Mouse (Mus musculus): ENCODE data around the gene 4921524J17Rik. TPM values are rescaled to one million over a fixed set of nuclear protein-coding genes. Genes with fewer than 3 reads are reported as not detected.

4921524J17Rik gene
- total and polyA plus RNA-seq, 3 experiments: 14.6 to 21.9 TPM; not detected in 1

DNA sequence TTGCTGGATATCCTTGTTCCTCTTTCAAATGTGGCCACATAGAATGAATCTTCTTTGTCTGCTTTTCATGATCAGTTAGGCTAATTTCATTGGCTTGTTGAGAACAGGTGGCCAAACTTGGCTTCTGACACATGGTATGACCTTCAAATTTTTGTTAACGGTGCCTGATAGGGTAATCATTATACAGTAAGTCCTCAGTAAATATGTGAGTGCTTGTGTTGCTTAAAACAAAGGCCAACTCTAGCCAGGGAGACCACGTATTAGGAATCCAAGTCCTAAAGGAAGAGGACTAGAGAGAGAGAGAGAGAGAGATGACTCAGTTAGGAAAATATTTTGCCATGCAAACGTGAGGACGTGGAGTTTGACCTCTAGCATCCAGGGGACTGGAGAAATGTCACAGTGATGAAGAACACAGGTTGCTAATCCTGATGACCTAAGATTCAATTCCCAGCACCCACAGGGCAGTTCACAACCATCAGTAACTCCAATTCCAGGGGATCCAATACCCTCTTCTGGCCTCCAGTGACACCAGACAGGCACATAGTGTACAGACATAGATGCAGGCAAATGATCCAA is 44.4 kb upstream of the 4921524J17Rik start:
- DNase-seq (ENCODE audit: low read depth, low spot score): no peak
- H3K79me2 ChIP-seq (ENCODE audit: control insufficient read depth, insufficient read depth, low read length, poor library complexity): no peaks in the 10 kb centered on the region
- H3K4me3 ChIP-seq (ENCODE audit: control insufficient read depth in 1 of 2, insufficient read depth in 1 of 2, low read depth in 2 of 2, low read length in 2 of 2): no peak overlapping the region
- no peaks in the 10 kb centered on the region for H3K27me3 ChIP-seq (ENCODE audit: control insufficient read depth in 1 of 2, insufficient read depth in 2 of 2, low read length in 2 of 2)
- TF ChIP-seq MAZ (IDR thresholded peaks at IDR 0.05; ENCODE audit: low read depth, low read length) (no peak), KAT2A (conservative IDR thresholded peaks at IDR 0.05; ENCODE audit: low read depth, low read length) (no peak), MAFK (IDR thresholded peaks at IDR 0.05; ENCODE audit: borderline replicate concordance, low read depth, low read length) (no peak), ETS1 (IDR thresholded peaks at IDR 0.05; ENCODE audit: low read depth, low read length) (no peak), GABPA (IDR thresholded peaks at IDR 0.05; ENCODE audit: low read depth, low read length) (no peak), ZKSCAN1 (IDR thresholded peaks at IDR 0.05; ENCODE audit: low read depth, low read length) (no peak), RCOR1 (IDR thresholded peaks at IDR 0.05; ENCODE audit: low read depth, low read length) (no peak), EP300 (IDR thresholded peaks at IDR 0.05; ENCODE audit: low read depth in 1 of 2, low read length in 2 of 2) (no peak), CHD2 (IDR thresholded peaks at IDR 0.05; ENCODE audit: low read length) (no peak), MAX (IDR thresholded peaks at IDR 0.05; ENCODE audit: low read length) (no peak), USF2 (IDR thresholded peaks at IDR 0.05; ENCODE audit: borderline replicate concordance in 1 of 2, insufficient read depth in 1 of 2, low read depth in 1 of 2, low read length in 2 of 2) (no peak), POLR2A (IDR thresholded peaks at IDR 0.05; ENCODE audit: control insufficient read depth in 1 of 2, insufficient read depth in 1 of 2, low read depth in 1 of 2, low read length in 2 of 2, poor library complexity in 1 of 2) (no peak), MYC (IDR thresholded peaks at IDR 0.05; ENCODE audit: low read depth, low read length) (no peak), TAL1 (IDR thresholded peaks at IDR 0.05; ENCODE audit: low read length) (no peak)
- H3K9me3 ChIP-seq (replicated peaks; ENCODE audit: insufficient read depth, low read length): no peaks in the 10 kb centered on the region
- H3K27ac ChIP-seq (ENCODE audit: control insufficient read depth, low read depth, low read length): no peak overlapping the region
- H3K9ac ChIP-seq (ENCODE audit: control insufficient read depth, low read depth, low read length, poor library complexity, severe bottlenecking): no peak overlapping the region
- H3K4me1 ChIP-seq (ENCODE audit: control insufficient read depth in 1 of 2, insufficient read depth in 2 of 2, low read length in 2 of 2): peaks cover 0 to 2% of the 10 kb centered on the region in 2 experiments; a peak in 2 of 4 replicates
- H3K36me3 ChIP-seq (ENCODE audit: control insufficient read depth in 1 of 2, insufficient read depth in 2 of 2, low read length in 2 of 2): peaks cover 0 to 4% of the 10 kb centered on the region in 2 experiments; a peak in 2 of 4 replicates

DNA sequence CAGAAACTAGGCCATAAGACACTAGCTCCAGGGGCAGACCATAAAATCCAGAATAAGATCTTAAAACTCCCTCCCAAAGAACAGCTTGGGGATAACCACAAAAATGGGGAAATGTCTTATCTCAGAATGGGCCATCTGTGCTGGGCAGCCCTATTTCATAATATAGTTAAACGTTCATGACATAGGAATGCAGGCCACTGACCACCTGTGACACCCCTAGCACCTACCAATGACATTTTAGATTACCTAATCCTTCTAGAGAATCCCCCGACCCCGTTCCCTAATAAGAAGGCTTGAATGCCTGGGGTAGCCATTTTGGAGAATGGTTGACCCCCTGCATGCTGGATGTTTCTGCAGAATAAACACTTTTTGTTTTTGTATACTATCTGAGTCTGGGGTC is 42.3 kb upstream of the 4921524J17Rik start:
- TF ChIP-seq TCF12 (IDR thresholded peaks at IDR 0.05; ENCODE audit: low read depth, low read length) (peak; percentile 19; the same call in 1 of the 2 replicates), TAL1 (IDR thresholded peaks at IDR 0.05; ENCODE audit: low read length) (no peak), ZNF384 (IDR thresholded peaks at IDR 0.05; ENCODE audit: low read depth, low read length) (0 out of 2 replicates have a peak, but pooled peaks have one; percentile 37), POLR2AphosphoS2 (IDR thresholded peaks at IDR 0.05; ENCODE audit: low read length) (no peak), HCFC1 (IDR thresholded peaks at IDR 0.05; ENCODE audit: low read depth, low read length) (no peak)
- no peak for DNase-seq (ENCODE audit: low read depth, low spot score)
- H3K27ac ChIP-seq (ENCODE audit: control insufficient read depth, low read depth, low read length): no peak overlapping the region
- peaks cover 0 to 2% of the 10 kb centered on the region in 2 experiments; a peak in 2 of 4 replicates for H3K4me1 ChIP-seq (ENCODE audit: control insufficient read depth in 1 of 2, insufficient read depth in 2 of 2, low read length in 2 of 2)
- H3K9me3 ChIP-seq (replicated peaks; ENCODE audit: insufficient read depth, low read length): no peaks in the 10 kb centered on the region
- H3K4me3 ChIP-seq (ENCODE audit: control insufficient read depth in 1 of 2, insufficient read depth in 1 of 2, low read depth in 2 of 2, low read length in 2 of 2): no peak overlapping the region
- H3K79me2 ChIP-seq (ENCODE audit: control insufficient read depth, insufficient read depth, low read length, poor library complexity): no peaks in the 10 kb centered on the region
- H3K9ac ChIP-seq (ENCODE audit: control insufficient read depth, low read depth, low read length, poor library complexity, severe bottlenecking): no peak overlapping the region
- H3K36me3 ChIP-seq (ENCODE audit: control insufficient read depth in 1 of 2, insufficient read depth in 2 of 2, low read length in 2 of 2): peaks cover 0 to 4% of the 10 kb centered on the region in 2 experiments; a peak in 2 of 4 replicates
- no peaks in the 10 kb centered on the region for H3K27me3 ChIP-seq (ENCODE audit: control insufficient read depth in 1 of 2, insufficient read depth in 2 of 2, low read length in 2 of 2)

All from MEL (cell line).